Mouse (Mus musculus): Measurements from ENCODE around the gene Tma7. TPM values are rescaled to one million over a fixed set of nuclear protein-coding genes. Genes with fewer than 3 reads are reported as not detected.

Gene Tma7
- polyA plus RNA-seq, 1 experiment from 2014 or later: 744 TPM

- no peak for ATAC-seq (ENCODE audit: low FRiP score)
- 94% methylated on average over 19 of the region's 19 CpGs for WGBS
- peaks cover 61% of the 10 kb centered on the region for H3K36me3 ChIP-seq (replicated peaks)
- H3K9ac ChIP-seq: no peak overlapping the region
- H3K27ac ChIP-seq: 0 out of 2 replicates have a peak overlapping the region, but pooled peaks have one; percentile 72
- H3K9me3 ChIP-seq: no peaks in the 10 kb centered on the region
- H3K4me2 ChIP-seq: 0 out of 2 replicates have a peak overlapping the region, but pooled peaks have one; percentile 43
- H3K4me3 ChIP-seq (replicated peaks): no peak overlapping the region
- H3K27me3 ChIP-seq: no peaks in the 10 kb centered on the region
- peaks cover 22% of the 10 kb centered on the region for H3K4me1 ChIP-seq
These were observed 24.2 kb downstream of the Tma7 start for GRCm38 (mm10) chr9:109058006-109058765.

- Histone ChIP-seq H3K9me3 (no peaks in the 10 kb centered on the region), H3K27ac (no peak overlapping the region), H3K27me3 (no peaks in the 10 kb centered on the region), H3K9ac (no peak overlapping the region), H3K4me1 (peaks cover 22% of the 10 kb centered on the region), H3K4me3 (replicated peaks) (no peak overlapping the region), H3K36me3 (replicated peaks) (peaks cover 54% of the 10 kb centered on the region), H3K4me2 (no peak overlapping the region)
- no peak for ATAC-seq (ENCODE audit: low FRiP score)
- 93% methylated on average over 5 of the region's 5 CpGs for WGBS
These were observed 24.8 kb downstream of the Tma7 start for GRCm38 (mm10) chr9:109057543-109057942.

DNA sequence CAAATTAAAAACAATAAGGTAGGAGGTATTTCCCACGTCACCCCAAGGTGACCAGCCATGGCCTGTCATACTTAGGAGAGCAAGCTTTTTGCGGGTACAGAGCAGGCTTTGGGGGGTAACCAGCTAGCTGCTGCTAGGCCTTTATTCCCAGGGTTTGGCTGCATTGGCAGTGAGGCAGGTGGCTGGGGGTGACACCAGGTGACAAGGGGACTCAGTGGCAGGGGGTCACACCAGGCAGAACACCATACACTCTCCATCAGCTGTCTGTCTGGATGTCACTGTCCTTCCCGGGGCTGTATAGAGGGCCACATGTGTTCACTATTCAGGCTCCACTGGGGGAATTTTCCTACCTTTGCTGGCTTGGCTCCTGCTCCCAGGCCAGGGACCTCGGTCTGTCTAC, 25.5 kb downstream of the Tma7 start:
- Histone ChIP-seq H3K9me3 (no peaks in the 10 kb centered on the region), H3K9ac (no peak overlapping the region), H3K27ac (no peak overlapping the region), H3K36me3 (replicated peaks) (peaks cover 48% of the 10 kb centered on the region), H3K4me2 (no peak overlapping the region), H3K4me1 (peaks cover 22% of the 10 kb centered on the region), H3K27me3 (no peaks in the 10 kb centered on the region), H3K4me3 (replicated peaks) (no peak overlapping the region)
- ATAC-seq (ENCODE audit: low FRiP score): no peak
- 91% methylated on average over 4 of the region's 4 CpGs for WGBS

GRCm38 (mm10) chr9:109056081-109056690, 26.2 kb downstream of the Tma7 start:
- ATAC-seq (ENCODE audit: low FRiP score): no peak
- 93% methylated on average over 17 of the region's 17 CpGs for WGBS
- Histone ChIP-seq H3K9me3 (no peaks in the 10 kb centered on the region), H3K27me3 (no peaks in the 10 kb centered on the region), H3K4me1 (peaks cover 22% of the 10 kb centered on the region), H3K27ac (no peak overlapping the region), H3K4me3 (replicated peaks) (no peak overlapping the region), H3K9ac (no peak overlapping the region), H3K36me3 (replicated peaks) (peaks cover 42% of the 10 kb centered on the region), H3K4me2 (no peak overlapping the region)

GRCm38 (mm10) chr9:109055271-109056030, 26.9 kb downstream of the Tma7 start:
- peaks cover 22% of the 10 kb centered on the region for H3K4me1 ChIP-seq
- ATAC-seq (ENCODE audit: low FRiP score): no peak
- 91% methylated on average over 12 of the region's 12 CpGs for WGBS
- H3K9me3 ChIP-seq: no peaks in the 10 kb centered on the region
- peaks cover 35% of the 10 kb centered on the region for H3K36me3 ChIP-seq (replicated peaks)
- peak overlapping the region; percentile 29; the same call in 1 of the 2 replicates for H3K9ac ChIP-seq
- no peak overlapping the region for H3K27ac ChIP-seq
- peak overlapping the region; percentile 40 for H3K4me2 ChIP-seq
- H3K4me3 ChIP-seq (replicated peaks): peak overlapping the region; percentile 28; the same call in 1 of the 2 replicates
- H3K27me3 ChIP-seq: no peaks in the 10 kb centered on the region

GRCm38 (mm10) chr9:109054712-109055111, 27.7 kb downstream of the Tma7 start:
- Histone ChIP-seq H3K4me1 (peaks cover 22% of the 10 kb centered on the region), H3K9me3 (no peaks in the 10 kb centered on the region), H3K27me3 (no peaks in the 10 kb centered on the region), H3K4me2 (peak overlapping the region; percentile 40), H3K9ac (peak overlapping the region; percentile 29), H3K27ac (peak overlapping the region; percentile 68), H3K36me3 (replicated peaks) (peaks cover 28% of the 10 kb centered on the region), H3K4me3 (replicated peaks) (peak overlapping the region; percentile 28)
- ATAC-seq (ENCODE audit: low FRiP score): peak; percentile 60; the same call in 1 of the 2 replicates
- 7% methylated on average over 7 of the region's 7 CpGs for WGBS

GRCm38 (mm10) chr9:109053851-109054250, 28.5 kb downstream of the Tma7 start:
- Histone ChIP-seq H3K27ac (no peak overlapping the region), H3K9me3 (no peaks in the 10 kb centered on the region), H3K4me3 (replicated peaks) (no peak overlapping the region), H3K4me1 (peaks cover 15% of the 10 kb centered on the region), H3K4me2 (no peak overlapping the region), H3K27me3 (no peaks in the 10 kb centered on the region), H3K9ac (no peak overlapping the region), H3K36me3 (replicated peaks) (peaks cover 27% of the 10 kb centered on the region)
- 82% methylated on average over 6 of the region's 6 CpGs for WGBS
- ATAC-seq (ENCODE audit: low FRiP score): no peak

DNA sequence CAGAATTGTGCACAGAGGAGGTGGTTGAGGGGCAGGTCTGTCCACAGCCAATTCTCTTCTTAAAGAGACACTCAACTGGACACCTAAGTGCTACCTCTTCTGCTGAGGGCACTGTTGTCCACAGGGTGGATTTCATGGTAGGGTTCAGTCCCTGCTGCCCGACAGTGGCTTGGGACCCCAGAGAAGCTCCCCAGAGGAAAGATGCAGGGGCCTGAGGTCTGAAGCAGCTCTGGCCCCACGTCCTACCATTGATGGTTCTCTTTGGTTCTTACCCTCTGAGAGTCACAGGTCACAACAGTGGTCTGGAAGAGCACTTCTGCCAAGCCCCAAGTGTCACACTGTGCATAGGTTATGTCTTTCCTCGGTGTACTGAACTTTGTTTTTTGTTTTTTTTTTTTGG, 29.0 kb downstream of the Tma7 start:
- 77% methylated on average over 3 of the region's 3 CpGs for WGBS
- ATAC-seq (ENCODE audit: low FRiP score): no peak
- Histone ChIP-seq H3K4me1 (peaks cover 12% of the 10 kb centered on the region), H3K27ac (no peak overlapping the region), H3K27me3 (no peaks in the 10 kb centered on the region), H3K9me3 (no peaks in the 10 kb centered on the region), H3K4me2 (no peak overlapping the region), H3K9ac (no peak overlapping the region), H3K4me3 (replicated peaks) (no peak overlapping the region), H3K36me3 (replicated peaks) (peaks cover 22% of the 10 kb centered on the region)

DNA sequence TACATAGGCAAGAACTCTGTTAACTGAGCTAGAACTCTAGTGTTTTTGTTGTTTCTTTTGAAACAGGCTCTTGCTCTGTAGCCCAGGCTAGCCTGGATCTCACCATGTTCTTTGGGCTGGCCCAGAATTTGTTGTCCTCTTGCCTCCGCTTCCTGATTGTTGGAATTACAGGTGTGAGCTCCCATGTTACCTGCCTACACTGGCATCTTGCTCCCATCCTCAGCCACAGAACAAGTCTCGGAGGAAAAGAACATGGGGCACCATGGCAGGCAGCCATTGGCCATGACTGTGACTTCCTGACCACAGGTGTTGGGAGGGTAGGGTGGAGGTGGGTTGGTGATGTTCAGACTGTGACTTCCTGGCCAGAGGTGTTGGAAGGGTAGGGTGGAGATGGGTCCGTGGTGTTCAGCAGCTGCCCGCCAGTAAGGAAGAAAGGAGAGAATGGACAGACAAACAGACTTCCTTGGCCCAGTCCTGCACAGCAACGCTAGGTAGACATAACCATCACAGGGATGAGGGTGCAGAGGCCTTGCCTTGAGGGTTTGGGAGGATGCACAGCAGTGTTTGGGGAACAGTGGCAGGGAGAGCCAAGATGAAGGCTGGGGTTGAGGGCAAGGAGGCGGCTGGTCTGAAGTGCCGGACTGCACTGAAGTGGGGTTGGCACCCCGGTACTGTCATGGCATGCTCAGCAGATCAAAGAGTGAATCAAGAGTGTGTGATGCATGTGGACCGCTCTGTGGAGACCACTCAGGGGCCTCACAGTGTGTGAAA, 29.7 kb downstream of the Tma7 start:
- H3K36me3 ChIP-seq (replicated peaks): peaks cover 15% of the 10 kb centered on the region
- WGBS: 85% methylated on average over 9 of the region's 9 CpGs
- ATAC-seq (ENCODE audit: low FRiP score): no peak
- no peak overlapping the region for H3K4me2 ChIP-seq
- H3K9ac ChIP-seq: no peak overlapping the region
- H3K9me3 ChIP-seq: no peaks in the 10 kb centered on the region
- H3K4me1 ChIP-seq: peaks cover 12% of the 10 kb centered on the region
- H3K4me3 ChIP-seq (replicated peaks): no peak overlapping the region
- H3K27me3 ChIP-seq: no peaks in the 10 kb centered on the region
- H3K27ac ChIP-seq: no peak overlapping the region

GRCm38 (mm10) chr9:109051651-109052489, 30.5 kb downstream of the Tma7 start:
- no peaks in the 10 kb centered on the region for H3K27me3 ChIP-seq
- peaks cover 12% of the 10 kb centered on the region for H3K4me1 ChIP-seq

DNA sequence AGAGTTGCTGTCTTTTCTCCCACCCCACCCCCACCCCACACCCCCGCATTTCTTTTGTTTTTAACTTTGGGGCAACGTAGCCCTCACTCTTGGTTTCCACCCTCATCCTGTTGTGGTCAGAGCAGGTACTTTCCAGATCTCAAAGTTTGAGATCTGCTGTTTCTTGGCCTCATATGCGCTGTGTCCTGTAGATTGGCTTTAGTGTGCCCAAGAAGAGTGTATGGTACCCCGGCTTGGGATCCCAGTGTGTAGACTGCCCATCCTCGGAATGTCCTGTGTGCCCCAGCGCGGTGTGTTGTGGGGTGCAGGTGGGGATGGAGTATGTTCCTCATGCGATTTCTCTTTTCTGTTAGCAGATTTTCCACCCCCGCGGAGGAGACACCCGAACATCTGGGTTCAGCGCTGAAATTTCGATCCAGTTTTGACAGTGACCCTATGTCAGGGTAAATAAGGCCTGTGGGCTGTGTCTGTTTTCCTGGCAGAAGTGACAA, 31.3 kb downstream of the Tma7 start:
- no peaks in the 10 kb centered on the region for H3K27me3 ChIP-seq
- WGBS: 89% methylated on average over 13 of the region's 13 CpGs
- no peak for ATAC-seq (ENCODE audit: low FRiP score)

More at GRCm38 (mm10) chr9:109051651-109052489, 30.5 kb downstream of the Tma7 start:
- no peak for ATAC-seq (ENCODE audit: low FRiP score)
- H3K9ac ChIP-seq: no peak overlapping the region
- H3K4me3 ChIP-seq (replicated peaks): no peak overlapping the region
- peaks cover 7% of the 10 kb centered on the region for H3K36me3 ChIP-seq (replicated peaks)
- 89% methylated on average over 10 of the region's 10 CpGs for WGBS
- no peak overlapping the region for H3K27ac ChIP-seq
- H3K9me3 ChIP-seq: no peaks in the 10 kb centered on the region
- no peak overlapping the region for H3K4me2 ChIP-seq

More for the DNA sequence above, 31.3 kb downstream of the Tma7 start:
- Histone ChIP-seq H3K4me3 (replicated peaks) (no peak overlapping the region), H3K9me3 (no peaks in the 10 kb centered on the region), H3K36me3 (replicated peaks) (no peaks in the 10 kb centered on the region), H3K9ac (no peak overlapping the region), H3K4me1 (peaks cover 12% of the 10 kb centered on the region), H3K27ac (no peak overlapping the region), H3K4me2 (no peak overlapping the region)

Data from forebrain, embryonic 12.5 days (tissue).